Mouse (Mus musculus): ENCODE data around the gene Wwox.

DNA sequence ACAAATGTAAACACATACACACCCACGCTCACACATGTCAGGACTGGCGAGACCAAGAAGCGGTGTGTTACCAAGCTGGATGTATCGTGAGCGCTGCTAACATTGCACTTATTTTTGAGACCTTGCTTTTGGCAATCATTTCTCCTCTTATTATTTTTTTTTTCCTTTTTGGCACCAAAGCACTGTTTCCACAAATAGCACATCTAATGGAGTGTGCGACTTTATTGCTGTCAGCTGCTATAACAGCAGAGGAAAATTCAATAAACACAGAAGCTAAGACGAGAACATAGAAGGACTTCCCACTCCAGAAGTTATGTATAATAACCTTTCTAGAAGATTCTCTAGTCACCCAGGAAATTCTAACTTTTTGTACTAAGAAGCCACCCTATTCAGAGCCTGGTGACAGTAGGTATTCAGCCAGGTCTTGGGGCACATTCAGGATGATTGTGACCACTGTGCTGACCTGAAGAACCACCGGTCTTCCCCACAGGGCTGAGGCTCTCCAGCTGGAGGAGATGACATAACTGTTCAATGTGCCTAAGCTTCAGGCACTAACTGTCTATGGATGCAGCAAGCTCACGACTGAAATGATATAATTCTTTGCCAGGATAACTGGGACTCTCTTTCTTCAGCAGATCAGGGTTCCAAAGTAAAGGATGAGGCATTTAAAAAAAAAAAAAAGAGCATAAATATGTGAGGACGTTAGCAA is 586.1 kb downstream of the Wwox start:
- TF ChIP-seq CTCF (IDR thresholded peaks at IDR 0.05; ENCODE audit: insufficient read depth, low read depth, low read length) (no peak), POLR2A (IDR thresholded peaks at IDR 0.05; ENCODE audit: insufficient read depth, low read depth, low read length) (no peak)
